Mouse (Mus musculus) mesoderm, embryonic 11.5 days (tissue): ENCODE data around the gene P2rx6.
"Not testable (repeated sequence)": the region's sequence is repeated elsewhere in the genome, so short reads cannot be mapped to it uniquely, and the experiment has no call there.

Source experiments
- DNase-seq: peaks from one replicate; pipeline ENCODE4 v3.0.0-alpha.2; 2012; ENCODE audit warnings: low read depth, low spot score

P2rx6 gene

DNA sequence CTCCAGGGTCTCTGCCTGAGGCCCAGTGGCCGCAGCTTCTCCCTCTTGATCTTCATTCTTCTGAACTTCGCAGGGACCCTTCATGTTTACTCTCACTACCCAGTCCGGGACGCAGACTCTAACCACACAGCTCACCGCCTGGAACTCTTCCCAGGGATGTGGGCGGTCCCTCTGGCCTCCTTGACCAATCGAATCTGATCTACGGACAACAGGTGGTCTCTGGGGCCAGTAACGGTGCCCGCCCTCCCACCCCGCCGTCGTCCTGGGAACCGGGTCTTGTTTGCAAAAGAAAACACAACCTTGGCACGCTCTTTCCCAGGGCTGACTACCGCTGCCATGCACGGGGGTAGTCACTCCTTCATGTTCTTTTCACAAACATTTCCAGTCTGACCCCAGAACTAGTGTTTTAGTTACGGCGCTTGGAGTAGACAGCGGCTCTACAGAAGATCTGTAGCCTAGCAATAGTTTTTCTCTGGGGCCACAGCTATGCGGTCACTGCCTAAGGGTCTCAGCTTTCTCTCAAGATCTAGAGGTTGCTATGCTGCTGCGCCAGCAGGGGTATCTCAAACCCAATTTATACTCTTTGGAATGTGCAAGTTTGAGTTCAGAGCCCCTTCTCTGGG lies 446 bp upstream of the P2rx6 start, which contains the start of gene Lrrc74b:
Lrrc74b (minus strand) TSS at position 120 of the 623 bp plus-strand sequence.
- peak; percentile 88 for DNase-seq

DNA sequence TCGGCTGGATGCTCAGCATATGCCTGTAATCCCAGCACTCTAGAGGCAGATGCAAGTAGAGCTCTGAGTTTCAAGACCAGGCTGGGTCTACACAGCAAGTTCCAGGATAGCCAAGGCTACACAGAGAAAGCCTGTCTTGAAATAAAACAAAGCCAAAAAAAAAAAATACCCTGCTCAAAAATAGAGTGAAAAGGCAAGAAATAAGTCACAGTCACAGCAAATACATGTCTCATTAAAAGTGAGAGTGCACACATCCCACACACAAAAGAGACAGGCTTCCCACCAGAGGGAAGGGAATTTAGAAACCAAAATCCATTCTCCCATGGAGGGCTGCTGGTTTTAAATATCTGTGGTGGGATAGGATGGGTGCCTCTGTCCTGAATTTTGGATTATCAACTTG lies 1.9 kb downstream of the P2rx6 start:
- DNase-seq, result no peak

DNA sequence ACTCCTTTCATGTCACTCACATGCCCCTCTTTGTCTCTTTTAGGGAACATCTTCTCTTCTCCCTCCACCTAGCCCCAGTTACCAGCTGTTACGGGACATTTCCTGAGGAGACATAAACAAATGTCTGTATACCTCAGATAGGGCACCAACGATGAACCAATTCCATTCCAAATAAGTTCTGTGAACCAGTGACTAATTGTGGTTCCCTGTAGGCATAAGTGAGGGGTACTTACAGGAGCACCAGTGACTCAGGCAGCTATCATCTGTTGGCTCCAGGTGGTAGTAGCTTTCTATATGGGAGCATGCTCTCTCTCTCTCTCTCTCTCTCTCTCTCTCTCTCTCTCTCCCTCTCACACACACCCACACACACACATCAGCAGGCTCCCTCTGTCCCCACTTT lies 2.5 kb downstream of the P2rx6 start:
- DNase-seq, result no peak

DNA sequence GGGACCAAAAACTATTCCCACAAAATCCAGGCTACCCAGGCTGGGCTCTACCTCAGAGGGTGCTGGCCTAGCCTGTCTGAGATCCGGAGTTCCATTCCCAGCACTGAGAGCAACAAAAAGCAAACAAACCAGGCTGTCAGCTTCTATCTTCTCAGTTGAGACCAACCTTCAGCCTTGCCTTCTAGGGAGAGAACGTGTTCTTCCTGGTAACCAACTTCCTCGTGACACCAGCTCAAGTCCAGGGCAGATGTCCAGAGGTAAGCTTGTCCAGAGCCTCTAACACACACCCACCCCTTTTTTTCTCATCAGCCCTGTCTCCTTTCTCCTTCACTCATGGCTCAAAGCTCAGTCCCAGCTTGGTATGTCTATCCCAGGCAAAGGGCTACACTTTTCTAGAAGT lies 3.1 kb downstream of the P2rx6 start:
- DNase-seq, result no peak

GRCm38 (mm10) chr16:17566186-17566585 lies 4.5 kb downstream of the P2rx6 start:
- no peak for DNase-seq

GRCm38 (mm10) chr16:17575870-17576824 lies 14.5 kb downstream of the P2rx6 start:
- peak; percentile 31 for DNase-seq

DNA sequence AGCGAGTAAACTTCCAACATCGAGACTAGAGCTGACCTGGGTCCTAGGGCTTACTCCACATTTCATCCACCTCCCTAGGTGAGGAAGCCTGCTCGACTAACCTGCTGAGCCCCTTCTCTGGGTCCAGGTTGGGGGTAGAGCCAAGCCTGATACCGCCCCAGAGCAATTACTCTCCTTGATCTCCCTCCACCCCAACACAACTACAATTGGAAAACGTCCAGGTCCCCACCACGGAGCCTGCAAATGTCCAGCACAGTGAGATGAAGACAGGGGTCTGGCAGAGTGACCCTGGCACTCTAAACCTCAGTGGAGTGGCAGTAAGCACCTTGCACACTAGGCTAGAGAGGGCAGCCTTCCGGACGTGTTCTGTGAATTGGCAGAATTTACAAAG lies 15.1 kb downstream of the P2rx6 start:
- DNase-seq, result no peak

DNA sequence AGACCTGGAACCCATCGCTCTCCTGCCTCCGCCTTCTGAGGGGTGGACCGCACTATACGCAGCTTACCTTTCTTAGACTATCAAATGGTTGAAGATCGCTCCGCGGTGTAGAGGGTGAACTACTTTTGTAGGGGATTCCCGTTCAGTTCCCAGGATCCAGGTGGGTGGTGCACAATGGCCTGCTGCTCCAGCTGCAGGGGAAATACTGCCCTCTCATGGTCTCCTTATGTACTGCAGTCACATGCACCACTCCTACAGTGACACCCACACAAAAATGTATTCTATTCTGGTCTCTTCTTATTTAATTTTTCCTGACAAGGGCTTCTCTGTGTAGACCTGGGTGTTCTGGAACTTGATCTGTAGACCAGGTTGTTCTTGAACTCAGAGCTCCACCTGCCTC lies 21.4 kb downstream of the P2rx6 start, which contains the start of gene Slc7a4:
Slc7a4 (minus strand) TSS at position 151 of the 400 bp plus-strand sequence.
- peak; percentile 62 for DNase-seq

DNA sequence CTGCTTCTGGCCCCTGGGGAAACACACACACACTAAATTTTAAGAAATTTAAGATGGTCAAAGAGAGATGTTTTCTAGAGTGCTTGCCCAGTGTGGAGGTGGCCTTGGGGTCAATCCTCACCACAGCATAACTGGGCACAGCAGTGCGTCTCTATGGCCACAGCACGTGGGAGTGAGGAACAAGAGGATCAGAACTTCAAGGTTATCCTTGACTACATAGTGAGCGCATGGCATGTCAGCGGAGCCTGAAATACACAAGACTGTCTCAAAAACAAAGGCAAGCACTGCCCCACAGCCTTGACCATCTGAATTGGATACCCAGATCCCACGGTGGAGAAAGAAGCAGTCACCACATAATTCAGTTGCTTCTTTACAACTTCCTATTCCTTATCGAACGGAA lies 22.9 kb downstream of the P2rx6 start:
- no peak for DNase-seq

GRCm38 (mm10) chr16:17590731-17591130 lies 29.0 kb downstream of the P2rx6 start:
- DNase-seq, result peak; percentile 41

- DNase-seq, result no peak
Observed at GRCm38 (mm10) chr16:17600944-17601562, 39.4 kb downstream of the P2rx6 start.

- DNase-seq, result no peak
Observed at GRCm38 (mm10) chr16:17604941-17605340, 43.3 kb downstream of the P2rx6 start.

DNA sequence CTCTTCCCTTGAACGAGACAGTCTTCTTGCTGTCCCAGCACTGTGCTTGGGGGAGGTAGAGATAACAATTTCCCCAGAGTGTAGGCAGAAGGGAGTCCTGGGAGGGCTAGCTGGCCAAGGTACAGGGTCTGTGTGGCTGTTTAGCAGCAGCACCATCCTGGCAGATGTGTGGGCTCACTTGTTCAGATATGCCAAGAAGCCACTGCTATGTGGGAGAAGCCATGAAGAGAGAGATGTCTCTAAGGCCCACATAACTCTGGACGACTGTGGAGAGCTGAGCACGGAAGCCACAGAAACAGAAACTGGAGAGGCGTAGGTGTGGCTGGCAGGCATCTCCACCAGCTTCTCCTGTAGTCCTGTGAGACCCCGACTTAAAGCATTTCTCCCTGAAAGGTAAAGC lies 44.0 kb downstream of the P2rx6 start:
- no peak for DNase-seq

DNA sequence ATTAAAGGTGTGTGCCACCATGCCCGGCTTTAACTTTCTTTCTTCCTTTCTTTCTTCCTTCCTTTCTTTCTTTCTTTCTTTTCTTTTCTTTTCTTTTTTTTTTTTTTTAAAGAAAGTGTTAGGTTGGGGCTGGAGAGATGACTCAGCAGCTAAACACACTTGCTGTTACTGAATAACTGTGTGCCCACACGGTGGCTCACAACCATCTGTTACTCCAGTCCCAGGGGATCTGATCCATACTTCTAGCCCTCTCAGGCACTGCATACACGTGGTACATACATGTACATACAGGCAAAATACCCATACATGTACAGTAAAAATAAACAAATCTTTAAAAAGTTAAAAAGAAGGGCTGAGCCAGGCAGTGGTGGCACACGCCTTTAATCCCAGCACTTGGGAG lies 49.7 kb downstream of the P2rx6 start:
- DNase-seq, result no peak

GRCm38 (mm10) chr16:17614740-17615139 lies 53.1 kb downstream of the P2rx6 start:
- DNase-seq, result not testable (repeated sequence)

DNA sequence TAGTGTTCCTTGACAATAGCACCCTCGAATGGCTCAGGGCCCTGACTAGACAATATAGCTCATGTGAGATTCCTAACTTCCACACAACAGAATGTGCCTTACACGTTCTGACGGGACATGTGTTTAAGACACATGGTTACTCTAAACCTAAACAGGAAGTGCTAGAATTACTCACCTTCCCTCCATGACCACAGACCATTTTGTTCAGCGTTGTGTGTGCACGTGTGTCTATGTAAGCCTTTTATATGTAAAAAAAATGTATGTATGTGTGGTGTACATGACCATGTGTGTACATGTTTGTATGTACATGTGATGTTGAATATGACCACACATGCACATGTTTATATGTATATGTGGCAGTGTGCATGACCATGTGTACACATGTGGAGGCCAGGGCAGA lies 54.5 kb downstream of the P2rx6 start:
- no peak for DNase-seq

DNA sequence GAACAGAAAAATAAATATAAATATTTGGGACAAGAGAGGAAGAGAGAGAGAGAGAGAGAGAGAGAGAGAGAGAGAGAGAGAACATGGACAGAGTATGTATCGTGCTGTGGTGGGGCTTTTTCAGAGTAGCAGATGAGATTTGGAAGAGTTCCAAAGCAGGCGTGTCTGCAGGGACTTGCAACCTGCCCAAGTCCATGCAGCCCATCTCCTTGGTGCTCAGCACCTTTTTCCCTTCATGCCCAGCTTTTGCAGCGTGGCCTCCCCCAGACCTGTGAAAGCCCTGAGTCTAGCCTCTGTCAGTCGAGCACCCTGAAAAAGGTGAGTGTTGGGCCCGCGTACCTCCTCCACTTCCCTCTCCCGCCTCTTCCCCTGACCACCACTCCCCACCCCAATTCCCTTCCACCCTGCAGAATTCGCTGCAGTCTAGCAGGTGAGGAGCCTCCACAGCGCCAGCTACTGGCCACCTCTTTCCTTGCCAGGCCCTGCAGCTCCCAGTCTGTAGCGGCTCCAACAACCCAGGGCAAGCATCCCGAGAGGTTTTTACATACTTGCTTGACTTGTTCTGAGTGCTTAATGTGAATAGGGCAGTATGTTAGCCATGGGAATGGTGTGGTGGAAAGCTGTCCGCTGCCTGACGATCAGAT lies 56.4 kb downstream of the P2rx6 start:
- DNase-seq, result peak; percentile 63

- peak; percentile 93 for DNase-seq
Observed at GRCm38 (mm10) chr16:17619198-17620105, 57.8 kb downstream of the P2rx6 start, which contains the start of gene Smpd4. Gene Smpd4, plus strand, starts transcription at chr16:17619354.

GRCm38 (mm10) chr16:17621936-17622335 lies 60.3 kb downstream of the P2rx6 start:
- DNase-seq, result no peak

DNA sequence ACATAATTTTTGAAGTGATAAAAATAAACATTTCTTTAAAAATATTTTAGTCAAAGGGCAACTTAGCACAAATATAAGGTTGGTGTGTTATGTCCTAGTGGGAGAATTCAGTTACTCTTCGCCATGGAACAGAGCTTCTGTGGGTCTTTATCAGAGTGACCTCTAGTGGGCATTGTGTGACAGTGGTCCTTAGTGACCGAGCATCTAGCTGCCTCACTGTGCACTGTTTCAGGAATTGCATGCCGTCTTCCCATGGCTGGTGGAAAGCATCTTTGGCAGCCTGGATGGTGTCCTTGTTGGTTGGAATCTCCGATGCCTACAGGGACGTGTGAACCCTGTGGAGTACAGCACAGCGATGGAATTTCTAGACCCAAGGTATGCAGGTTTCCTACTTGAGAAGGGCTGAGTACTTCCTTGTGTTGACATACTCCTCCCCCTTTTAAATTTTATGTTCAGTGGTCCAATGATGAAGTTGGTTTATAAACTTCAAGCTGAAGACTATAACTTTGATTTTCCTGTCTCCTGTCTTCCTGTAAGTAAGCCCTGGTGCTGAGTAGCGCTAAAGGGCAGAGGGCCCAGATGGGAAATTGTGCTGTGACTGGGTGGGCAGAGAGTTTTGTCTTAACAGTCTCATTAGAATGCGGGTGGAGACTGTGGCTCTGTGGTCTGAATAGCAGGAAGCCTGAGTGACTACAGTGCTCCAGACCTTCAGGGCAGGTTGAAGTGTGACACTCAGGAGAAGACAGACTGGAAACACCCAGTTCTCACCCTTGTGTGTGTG lies 64.0 kb downstream of the P2rx6 start:
- DNase-seq, result peak; percentile 53
